Mouse (Mus musculus) liver, embryonic 13.5 days (tissue): ENCODE measurements around the gene Ctnna2. TPM values are rescaled to one million over a fixed set of nuclear protein-coding genes. Genes with fewer than 3 reads are reported as not detected.

Experiments
- ATAC-seq: fragments of 200-750 bp; cut with Nextera tagmentation; 2 replicates; pipeline ENCODE4 v1.8.0; 2017; ENCODE audit warnings: low read depth, mild to moderate bottlenecking, moderate number of reproducible peaks, moderate library complexity
- DNase-seq: peaks from one replicate; pipeline ENCODE4 v3.0.0; 2022
- H3K27ac ChIP-seq: fragments of 300-500 bp; sonication (generic); 2 replicates; pipeline ENCODE4 v1.5.1; 2015; ENCODE audit warnings: moderate library complexity, mild to moderate bottlenecking, inconsistent platforms
- H3K27me3 ChIP-seq: fragments of 300-500 bp; sonication (generic); 2 replicates; pipeline ENCODE4 v1.6.1; 2015; ENCODE audit warnings: mild to moderate bottlenecking, inconsistent platforms
- H3K36me3 ChIP-seq: fragments of 300-500 bp; sonication (generic); 2 replicates; pipeline ENCODE4 v1.6.1; 2015; ENCODE audit warnings: mild to moderate bottlenecking, inconsistent platforms
- H3K4me1 ChIP-seq: fragments of 300-500 bp; sonication (generic); replicated peaks from 2 replicates; pipeline ENCODE4 v1.6.1; 2015; ENCODE audit warnings: inconsistent platforms
- H3K4me2 ChIP-seq: fragments of 300-500 bp; sonication (generic); 2 replicates; pipeline ENCODE4 v1.6.1; 2015; ENCODE audit warnings: inconsistent platforms, mild to moderate bottlenecking, moderate library complexity
- H3K4me3 ChIP-seq: fragments of 300-500 bp; sonication (generic); replicated peaks from 2 replicates; pipeline ENCODE4 v1.5.1; 2015; ENCODE audit warnings: mild to moderate bottlenecking, inconsistent platforms
- H3K9ac ChIP-seq: fragments of 300-500 bp; sonication (generic); 2 replicates; pipeline ENCODE4 v1.6.1; 2015; ENCODE audit warnings: mild to moderate bottlenecking, inconsistent platforms
- H3K9me3 ChIP-seq: fragments of 300-500 bp; sonication (generic); replicated peaks from 2 replicates; pipeline ENCODE4 v1.6.1; 2016; ENCODE audit warnings: inconsistent platforms
- WGBS: fragments of 180-500 bp; shearing (Covaris S2); methylation state at CpG from one replicate; pipeline ENCODE4 v1.1.7; 2015; ENCODE audit not compliant: insufficient replicate concordance; 5-methylcytosine and 5-hydroxymethylcytosine counted together
- polyA plus RNA-seq: library from polyadenylated mRNA; unstranded; fragments of >200 nt; fragmentation: Nextera tagmentation; extraction: Ambion mirVana; gene quantifications from 2 replicates; pipeline ENCODE4 v1.2.1, GENCODE M21; 2015

Gene Ctnna2
- polyA plus RNA-seq, 1 experiment from 2014 or later = 0.30 TPM

DNA sequence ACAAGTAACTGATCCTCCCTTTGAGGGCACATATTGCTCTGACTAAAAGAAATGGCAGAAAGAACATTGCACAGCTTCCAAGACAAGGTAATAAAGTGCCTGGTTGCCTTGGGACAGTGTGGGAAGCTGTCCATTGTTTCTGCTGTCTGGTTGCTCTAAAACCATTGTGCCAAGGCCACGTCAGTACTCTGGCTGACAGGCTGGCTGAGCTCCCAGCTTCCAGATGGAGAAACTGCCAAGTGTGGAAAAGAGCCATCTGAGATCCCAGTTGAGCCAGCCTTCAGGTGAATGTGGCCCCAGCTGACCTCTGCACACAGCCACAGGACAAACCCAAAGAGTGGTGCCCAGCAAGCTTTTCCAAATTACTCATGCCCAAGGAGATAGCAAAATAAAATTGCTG is 504.1 kb downstream of the Ctnna2 start:
- H3K9me3 ChIP-seq = no peaks in the 10 kb centered on the region
- no peak for ATAC-seq
- no peak overlapping the region for H3K4me3 ChIP-seq
- H3K27me3 ChIP-seq = no peaks in the 10 kb centered on the region
- no peak for DNase-seq
- 42% methylated on average over 1 of the region's 1 CpGs for WGBS
- no peak overlapping the region for H3K4me2 ChIP-seq
- H3K9ac ChIP-seq = no peak overlapping the region
- no peaks in the 10 kb centered on the region for H3K4me1 ChIP-seq
- no peak overlapping the region for H3K27ac ChIP-seq
- H3K36me3 ChIP-seq = no peaks in the 10 kb centered on the region

DNA sequence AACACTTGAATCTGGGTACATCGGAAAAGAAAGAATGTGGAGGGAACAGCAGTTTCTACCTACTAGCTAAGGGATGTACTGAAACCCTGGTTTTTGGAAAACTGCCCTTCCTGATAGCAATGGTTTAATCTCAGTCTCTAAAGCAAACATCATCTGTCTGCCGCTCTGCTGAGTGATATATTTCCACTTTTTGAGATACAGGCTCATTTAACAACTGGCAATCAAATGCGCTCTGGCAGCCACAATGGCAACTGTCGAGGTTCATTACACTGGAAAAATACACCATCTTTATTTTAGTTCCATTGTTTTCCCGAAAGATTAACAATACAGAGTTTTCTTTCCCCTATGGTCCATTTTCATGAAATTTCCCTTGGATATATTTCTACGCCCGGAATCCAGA is 506.2 kb downstream of the Ctnna2 start:
- Histone ChIP-seq H3K27me3 (no peaks in the 10 kb centered on the region), H3K36me3 (no peaks in the 10 kb centered on the region), H3K9ac (no peak overlapping the region), H3K27ac (no peak overlapping the region), H3K4me3 (no peak overlapping the region), H3K4me1 (no peaks in the 10 kb centered on the region), H3K9me3 (no peaks in the 10 kb centered on the region), H3K4me2 (no peak overlapping the region)
- no peak for DNase-seq
- whole genome bisulfite sequencing = 68% methylated on average over 7 of the region's 7 CpGs
- ATAC-seq = no peak

DNA sequence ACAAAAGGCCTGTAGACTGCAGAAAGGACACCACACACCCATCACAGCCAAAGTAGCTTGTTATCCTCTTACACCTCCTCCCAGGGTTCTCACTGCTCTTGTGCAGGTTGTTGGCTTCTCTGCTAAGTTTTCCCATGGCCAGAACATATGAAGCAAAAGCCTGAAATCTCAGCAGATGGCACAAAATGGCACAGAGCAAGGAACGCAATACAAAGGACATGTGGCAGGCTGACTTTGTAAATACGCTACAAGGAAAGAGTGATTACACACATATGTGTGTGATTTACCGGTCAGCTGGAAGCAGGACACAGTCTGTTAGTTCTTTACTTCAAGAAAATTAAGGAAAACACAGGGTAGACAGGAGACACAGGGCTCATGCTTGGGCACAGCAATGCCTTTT is 511.4 kb downstream of the Ctnna2 start:
- Histone ChIP-seq H3K9ac (no peak overlapping the region), H3K4me2 (no peak overlapping the region), H3K4me3 (no peak overlapping the region), H3K36me3 (no peaks in the 10 kb centered on the region), H3K27ac (no peak overlapping the region), H3K9me3 (no peaks in the 10 kb centered on the region), H3K4me1 (no peaks in the 10 kb centered on the region), H3K27me3 (no peaks in the 10 kb centered on the region)
- WGBS = 72% methylated on average over 3 of the region's 3 CpGs
- DNase-seq (no peak), ATAC-seq (no peak)

DNA sequence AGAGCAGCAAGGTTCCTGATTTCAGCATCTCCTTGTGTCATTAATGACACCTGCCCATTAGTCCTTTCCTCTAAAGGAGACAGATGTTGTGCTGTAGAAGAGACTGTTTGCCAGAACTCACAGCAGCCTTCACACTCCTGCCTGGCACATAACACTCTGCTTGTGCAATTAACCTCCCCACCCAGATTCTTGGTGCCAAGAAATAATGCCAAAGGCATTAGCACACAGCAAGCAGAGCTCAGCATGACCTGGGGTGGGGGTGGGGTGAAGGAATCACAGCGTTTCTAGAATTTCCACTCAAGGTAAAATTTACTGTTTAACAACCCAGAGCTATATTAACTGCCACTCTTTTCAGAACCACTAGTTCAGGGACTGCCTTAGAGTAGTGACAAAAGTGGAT is 516.8 kb downstream of the Ctnna2 start:
- H3K27ac ChIP-seq = no peak overlapping the region
- H3K4me1 ChIP-seq = no peaks in the 10 kb centered on the region
- no peak overlapping the region for H3K4me3 ChIP-seq
- no peak overlapping the region for H3K9ac ChIP-seq
- ATAC-seq (no peak), DNase-seq (no peak)
- no peak overlapping the region for H3K4me2 ChIP-seq
- no peaks in the 10 kb centered on the region for H3K27me3 ChIP-seq
- H3K9me3 ChIP-seq = no peaks in the 10 kb centered on the region
- WGBS = 47% methylated on average over 1 of the region's 1 CpGs
- H3K36me3 ChIP-seq = no peaks in the 10 kb centered on the region

DNA sequence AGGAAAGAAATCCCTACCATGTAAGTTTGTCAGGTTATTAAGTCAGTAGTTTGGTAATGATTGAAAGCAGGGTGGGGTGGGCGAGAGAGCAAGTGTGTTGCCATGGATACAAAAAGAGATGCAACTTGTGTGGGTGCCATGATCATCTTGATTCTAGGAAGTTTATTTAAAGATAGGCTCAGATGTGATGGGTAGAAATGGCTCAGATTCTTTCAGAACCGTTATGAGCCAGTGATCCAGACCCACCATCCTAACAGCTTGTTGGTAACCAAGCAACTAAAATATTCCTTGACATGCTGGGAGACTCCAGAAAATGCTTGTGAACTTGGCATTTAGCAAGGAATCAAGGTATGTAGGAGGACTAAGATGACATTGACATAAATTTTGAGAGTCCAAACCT is 521.6 kb downstream of the Ctnna2 start:
- Histone ChIP-seq H3K27ac (no peak overlapping the region), H3K4me1 (no peaks in the 10 kb centered on the region), H3K4me2 (no peak overlapping the region), H3K27me3 (no peaks in the 10 kb centered on the region), H3K9ac (no peak overlapping the region), H3K4me3 (no peak overlapping the region), H3K9me3 (no peaks in the 10 kb centered on the region), H3K36me3 (no peaks in the 10 kb centered on the region)
- ATAC-seq (no peak), DNase-seq (no peak)
- 64% methylated on average over 2 of the region's 2 CpGs for WGBS

DNA sequence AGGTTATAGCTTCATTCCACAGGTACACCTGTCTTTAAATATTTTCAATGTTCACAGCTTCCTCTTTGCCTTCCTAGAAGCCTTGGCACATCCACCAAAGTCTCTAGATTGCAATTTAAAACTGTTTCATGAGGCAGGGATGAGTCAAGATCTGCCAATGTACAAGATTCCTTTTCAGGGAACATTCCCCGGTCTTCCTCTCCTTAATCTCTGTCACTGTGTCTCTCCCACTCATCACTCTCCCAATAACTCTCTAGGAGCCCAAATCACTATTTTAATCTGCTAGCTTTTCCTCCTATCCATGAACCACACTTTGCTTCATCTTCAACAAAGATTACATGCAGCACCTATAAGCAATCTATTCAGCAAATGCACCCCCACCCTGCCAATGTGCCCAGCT is 532.6 kb downstream of the Ctnna2 start:
- Histone ChIP-seq H3K4me3 (no peak overlapping the region), H3K4me2 (no peak overlapping the region), H3K36me3 (no peaks in the 10 kb centered on the region), H3K27me3 (no peaks in the 10 kb centered on the region), H3K9ac (no peak overlapping the region), H3K27ac (no peak overlapping the region), H3K4me1 (no peaks in the 10 kb centered on the region), H3K9me3 (no peaks in the 10 kb centered on the region)
- 75% methylated on average over 1 of the region's 1 CpGs for WGBS
- DNase-seq (no peak), ATAC-seq (no peak)

DNA sequence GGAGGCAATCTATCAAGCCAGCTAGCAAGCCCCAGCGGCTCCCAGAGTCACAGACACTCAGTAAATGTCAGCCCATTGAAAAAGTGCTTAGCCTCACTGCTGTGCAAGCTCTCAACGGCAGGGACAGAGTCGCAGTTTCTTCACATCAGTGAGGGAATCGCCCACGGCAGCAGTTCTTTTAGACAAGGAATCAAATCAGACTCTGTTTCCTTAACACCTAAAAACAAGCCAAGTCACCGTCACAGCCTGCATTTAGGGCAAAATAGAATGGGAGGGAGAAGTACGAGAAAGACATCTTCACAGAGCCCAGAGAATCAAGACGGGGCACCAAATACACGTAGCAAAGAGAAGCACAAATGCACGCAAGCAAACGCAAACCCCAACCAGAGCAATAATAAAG is 535.6 kb downstream of the Ctnna2 start:
- Histone ChIP-seq H3K4me2 (no peak overlapping the region), H3K9me3 (no peaks in the 10 kb centered on the region), H3K4me3 (no peak overlapping the region), H3K27ac (no peak overlapping the region), H3K4me1 (no peaks in the 10 kb centered on the region), H3K36me3 (no peaks in the 10 kb centered on the region), H3K9ac (no peak overlapping the region), H3K27me3 (no peaks in the 10 kb centered on the region)
- DNase-seq (no peak), ATAC-seq (no peak)
- 73% methylated on average over 11 of the region's 11 CpGs for WGBS

DNA sequence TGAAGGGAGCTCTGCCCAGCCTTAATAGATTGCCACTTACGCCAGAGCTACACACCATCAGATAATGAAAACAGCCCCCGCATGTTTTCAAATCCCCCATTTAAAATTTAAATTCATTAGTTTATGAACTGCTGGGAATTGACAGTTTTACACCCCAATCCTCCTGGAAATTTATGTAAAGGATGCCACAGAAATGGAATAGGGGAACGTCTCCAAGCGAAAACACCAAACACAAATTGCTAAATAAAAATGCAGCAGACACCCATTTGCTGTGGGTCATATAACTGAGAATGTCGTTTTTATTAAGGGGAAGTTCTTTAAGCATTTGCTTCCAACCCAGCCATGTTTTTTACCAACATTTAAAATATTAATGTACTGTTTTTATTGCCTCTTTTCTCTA is 538.4 kb downstream of the Ctnna2 start:
- H3K4me2 ChIP-seq = no peak overlapping the region
- no peak for DNase-seq
- no peak for ATAC-seq
- no peaks in the 10 kb centered on the region for H3K9me3 ChIP-seq
- no peaks in the 10 kb centered on the region for H3K36me3 ChIP-seq
- H3K27ac ChIP-seq = no peak overlapping the region
- no peaks in the 10 kb centered on the region for H3K27me3 ChIP-seq
- 68% methylated on average over 5 of the region's 5 CpGs for WGBS
- H3K9ac ChIP-seq = no peak overlapping the region
- no peak overlapping the region for H3K4me3 ChIP-seq
- H3K4me1 ChIP-seq = no peaks in the 10 kb centered on the region

DNA sequence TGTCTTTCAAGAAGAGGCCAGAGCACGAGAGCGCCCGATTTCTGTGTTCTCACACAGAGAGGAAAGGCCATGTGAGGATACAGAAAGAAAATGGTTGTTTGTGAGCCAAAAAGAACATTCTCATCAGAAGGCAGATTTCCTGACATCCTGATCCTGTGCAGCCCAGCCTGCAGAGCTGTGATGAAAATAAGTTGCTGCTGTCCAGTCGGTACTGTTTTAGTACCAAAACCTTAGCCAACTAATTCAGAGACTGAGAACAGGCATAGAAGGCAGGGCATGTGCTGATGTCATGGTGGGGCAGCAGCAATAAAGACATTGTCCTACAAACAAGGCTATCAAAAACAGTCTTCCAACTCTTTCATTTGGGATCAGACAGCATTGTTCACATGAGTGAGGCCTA is 549.1 kb downstream of the Ctnna2 start:
- H3K4me3 ChIP-seq = no peak overlapping the region
- H3K9me3 ChIP-seq = no peaks in the 10 kb centered on the region
- DNase-seq = no peak
- WGBS = 74% methylated on average over 4 of the region's 4 CpGs
- ATAC-seq = no peak
- H3K9ac ChIP-seq = no peak overlapping the region
- H3K36me3 ChIP-seq = no peaks in the 10 kb centered on the region
- H3K4me2 ChIP-seq = no peak overlapping the region
- H3K27me3 ChIP-seq = no peaks in the 10 kb centered on the region
- H3K27ac ChIP-seq = no peak overlapping the region
- no peaks in the 10 kb centered on the region for H3K4me1 ChIP-seq

DNA sequence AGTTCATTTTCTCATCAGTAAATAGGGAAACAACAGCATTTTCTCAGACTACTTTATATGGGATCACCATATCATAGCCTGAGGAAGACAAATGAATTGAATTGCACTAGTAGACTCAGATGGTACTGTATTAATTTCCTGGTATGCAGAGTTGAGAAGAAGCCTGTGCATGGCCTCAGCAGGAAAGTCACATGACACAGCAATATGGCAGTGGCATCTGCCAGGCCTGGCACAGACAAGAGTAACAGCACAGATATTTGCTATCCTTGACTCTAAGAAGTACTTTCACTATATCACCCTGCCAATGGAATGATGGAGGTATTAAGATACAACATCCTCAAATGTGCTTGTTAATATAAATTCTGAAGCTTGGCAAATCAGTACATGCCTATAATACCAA is 553.8 kb downstream of the Ctnna2 start:
- Histone ChIP-seq H3K27me3 (no peaks in the 10 kb centered on the region), H3K27ac (no peak overlapping the region), H3K9me3 (no peaks in the 10 kb centered on the region), H3K4me2 (no peak overlapping the region), H3K9ac (no peak overlapping the region), H3K4me3 (no peak overlapping the region), H3K36me3 (no peaks in the 10 kb centered on the region), H3K4me1 (no peaks in the 10 kb centered on the region)
- ATAC-seq = no peak
- DNase-seq = no peak

DNA sequence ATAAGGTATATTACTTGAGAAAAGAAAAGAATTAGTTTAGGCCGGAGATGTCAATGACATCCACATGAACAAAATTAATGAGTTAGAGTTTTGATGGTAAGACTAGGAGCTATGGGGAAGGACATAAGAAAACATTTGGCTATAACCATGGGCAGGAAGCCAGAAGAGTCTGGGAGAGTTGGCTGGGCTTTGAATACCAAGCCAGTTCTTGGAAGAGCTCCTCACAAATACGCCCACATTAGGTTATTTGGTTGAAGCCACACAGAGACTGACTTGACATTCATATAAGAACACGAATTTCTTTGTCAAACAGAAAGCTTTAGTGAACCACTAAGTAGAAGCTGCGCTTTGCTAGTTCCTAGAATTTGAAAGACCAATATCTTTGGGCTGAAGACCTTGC is 554.7 kb downstream of the Ctnna2 start:
- no peak overlapping the region for H3K4me3 ChIP-seq

DNA sequence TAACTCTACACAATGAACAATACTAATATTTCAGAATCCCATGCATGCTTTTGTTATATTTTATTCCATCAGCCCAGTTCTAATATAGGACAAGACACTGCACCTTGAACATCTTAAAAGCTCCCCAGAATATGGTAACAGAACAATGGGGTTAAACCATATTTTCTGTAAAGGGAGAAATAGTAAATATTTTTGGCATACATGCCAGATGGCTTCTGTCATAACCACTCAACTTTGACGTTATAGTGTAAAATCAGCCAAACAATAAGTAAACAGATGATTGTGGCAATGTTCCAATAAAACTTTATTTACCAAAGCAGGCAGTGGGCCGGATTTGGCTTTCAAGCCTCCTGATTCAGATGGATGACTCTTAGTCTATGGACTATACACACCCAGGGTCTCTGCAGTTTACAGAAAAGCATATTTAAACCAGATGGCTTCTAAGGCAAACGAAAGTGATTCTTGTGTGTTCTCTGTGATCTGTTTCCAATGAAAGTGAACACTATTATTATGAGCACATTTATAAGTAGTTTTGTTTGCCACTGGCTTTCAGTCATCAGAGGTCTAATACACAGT is 557.8 kb downstream of the Ctnna2 start:
- Histone ChIP-seq H3K9ac (no peak overlapping the region), H3K27ac (no peak overlapping the region), H3K27me3 (no peaks in the 10 kb centered on the region), H3K4me2 (no peak overlapping the region), H3K4me1 (no peaks in the 10 kb centered on the region), H3K36me3 (no peaks in the 10 kb centered on the region), H3K4me3 (no peak overlapping the region), H3K9me3 (no peaks in the 10 kb centered on the region)
- no peak for ATAC-seq
- DNase-seq = no peak
- WGBS = 46% methylated on average over 3 of the region's 3 CpGs

More for the DNA sequence above, 554.7 kb downstream of the Ctnna2 start:
- WGBS = 53% methylated on average over 4 of the region's 4 CpGs
- Histone ChIP-seq H3K27me3 (no peaks in the 10 kb centered on the region), H3K4me1 (no peaks in the 10 kb centered on the region), H3K36me3 (no peaks in the 10 kb centered on the region), H3K27ac (no peak overlapping the region), H3K4me2 (no peak overlapping the region), H3K9me3 (no peaks in the 10 kb centered on the region), H3K9ac (no peak overlapping the region)
- DNase-seq (no peak), ATAC-seq (no peak)
